Mouse (Mus musculus) forebrain, embryonic 10.5 days (tissue): ENCODE data around the gene Chd9. TPM values are rescaled to one million over a fixed set of nuclear protein-coding genes. Genes with fewer than 3 reads are reported as not detected.

Source experiments
- DNase-seq: peaks from one replicate; pipeline ENCODE4 v3.0.0-alpha.2; 2017; ENCODE audit warnings: low spot score; ENCODE audit errors: extremely low spot score
- H3K27ac ChIP-seq: fragments of 300-500 bp; sonication (generic); 2 replicates; pipeline ENCODE4 v1.5.1; 2016; ENCODE audit warnings: mild to moderate bottlenecking
- H3K27me3 ChIP-seq: fragments of 300-500 bp; sonication (generic); 2 replicates; pipeline ENCODE4 v1.6.1; 2016; ENCODE audit warnings: mild to moderate bottlenecking; ENCODE audit not compliant: poor library complexity, severe bottlenecking
- H3K36me3 ChIP-seq: fragments of 300-500 bp; sonication (generic); replicated peaks from 2 replicates; pipeline ENCODE4 v1.6.1; 2016; ENCODE audit warnings: mild to moderate bottlenecking, moderate library complexity
- H3K4me1 ChIP-seq: fragments of 300-500 bp; sonication (generic); 2 replicates; pipeline ENCODE4 v1.6.1; 2016
- H3K4me3 ChIP-seq: fragments of 300-500 bp; sonication (generic); 2 replicates; pipeline ENCODE4 v1.5.1; 2016; ENCODE audit warnings: mild to moderate bottlenecking, moderate library complexity
- H3K9me3 ChIP-seq: fragments of 300-500 bp; sonication (generic); 2 replicates; pipeline ENCODE4 v1.6.1; 2016; ENCODE audit warnings: mild to moderate bottlenecking, moderate library complexity
- WGBS: fragments of 180-500 bp; shearing (Covaris S2); methylation state at CpG from one replicate; pipeline ENCODE4 v1.1.7; 2016; 5-methylcytosine and 5-hydroxymethylcytosine counted together
- polyA plus RNA-seq: library from polyadenylated mRNA; unstranded; fragments of >200 nt; fragmentation: Nextera tagmentation; extraction: Ambion mirVana; gene quantifications from 2 replicates; pipeline ENCODE4 v1.2.1, GENCODE M21; 2016

The Chd9 gene
- polyA plus RNA-seq, 1 experiment from 2014 or later: 33.4 TPM

DNA sequence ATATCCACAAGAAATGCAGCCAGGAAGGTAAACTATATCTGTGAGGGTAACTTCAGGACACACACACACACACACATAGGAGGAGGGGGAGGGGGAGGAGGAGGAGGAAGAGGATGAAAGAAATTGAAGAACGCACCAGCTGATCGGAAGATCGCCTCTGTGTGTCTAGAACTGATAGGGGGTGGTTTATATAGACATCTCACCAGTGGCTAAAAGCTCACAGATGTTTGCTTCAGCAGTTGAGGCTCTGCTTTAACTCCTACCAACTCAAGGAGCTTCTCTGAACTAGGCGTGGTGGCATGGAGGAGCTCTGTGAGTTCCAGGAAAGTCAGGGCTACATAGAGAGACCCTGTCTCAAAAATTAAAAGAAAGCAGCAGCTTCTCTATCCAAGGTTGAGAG is 115.6 kb downstream of the Chd9 start:
- no peaks in the 10 kb centered on the region for H3K36me3 ChIP-seq
- DNase-seq: no peak
- H3K27ac ChIP-seq: no peak overlapping the region
- no peaks in the 10 kb centered on the region for H3K9me3 ChIP-seq
- no peak overlapping the region for H3K4me3 ChIP-seq
- 88% methylated on average over 4 of the region's 4 CpGs for WGBS
- H3K27me3 ChIP-seq: no peaks in the 10 kb centered on the region
- H3K4me1 ChIP-seq: no peaks in the 10 kb centered on the region

DNA sequence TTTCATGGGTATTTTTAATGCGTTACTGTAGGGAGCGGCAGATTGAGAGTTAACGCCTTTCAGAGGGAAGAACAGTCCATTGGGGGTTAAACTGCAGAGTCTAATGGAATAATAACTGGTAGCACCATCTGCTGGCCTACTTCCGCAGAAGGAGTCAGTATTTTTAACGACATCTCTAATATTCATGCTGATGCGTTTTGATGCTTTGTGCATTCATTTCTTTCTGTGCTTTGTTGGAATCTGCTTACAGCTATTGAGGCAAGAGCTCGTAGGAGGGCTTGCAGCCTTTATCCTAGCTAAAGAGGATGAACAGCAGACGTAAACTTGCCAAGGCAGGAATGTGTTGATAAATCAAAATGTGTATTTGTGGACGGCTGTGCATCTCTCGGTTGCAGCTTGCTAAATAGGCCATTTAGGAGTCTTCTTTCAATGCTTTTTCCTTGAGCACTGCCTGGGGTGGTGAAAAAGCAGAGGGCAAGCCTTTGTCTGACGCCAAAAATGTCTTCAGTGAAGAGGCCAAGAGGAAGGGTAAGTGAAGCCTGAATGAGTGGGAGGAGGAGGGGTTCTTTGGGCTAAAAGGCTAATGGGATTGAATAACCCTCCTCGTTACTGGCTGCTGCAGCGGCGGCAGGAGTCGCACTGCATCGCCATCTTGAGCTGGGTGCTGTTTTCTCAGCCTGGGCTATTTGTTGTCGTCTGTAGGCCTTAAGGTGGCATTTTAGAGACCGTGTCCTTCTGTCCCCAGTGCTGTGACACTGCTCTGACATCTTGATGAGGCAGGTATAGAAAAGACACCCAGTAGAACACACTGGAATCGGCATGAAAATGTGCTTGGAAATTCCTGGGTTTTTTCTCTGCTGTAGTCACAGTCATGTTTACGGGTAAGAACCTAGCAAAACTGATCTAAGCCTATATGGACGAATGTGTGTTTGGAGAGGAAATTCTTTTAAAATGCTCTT is 126.9 kb downstream of the Chd9 start:
- Histone ChIP-seq H3K36me3 (peaks cover 14% of the 10 kb centered on the region), H3K4me1 (peaks cover 53% of the 10 kb centered on the region), H3K27ac (peak overlapping the region; percentile 96), H3K27me3 (no peaks in the 10 kb centered on the region), H3K4me3 (peak overlapping the region; percentile 59), H3K9me3 (no peaks in the 10 kb centered on the region)
- 3% methylated on average over 21 of the region's 21 CpGs for WGBS
- peak; percentile 84 for DNase-seq

DNA sequence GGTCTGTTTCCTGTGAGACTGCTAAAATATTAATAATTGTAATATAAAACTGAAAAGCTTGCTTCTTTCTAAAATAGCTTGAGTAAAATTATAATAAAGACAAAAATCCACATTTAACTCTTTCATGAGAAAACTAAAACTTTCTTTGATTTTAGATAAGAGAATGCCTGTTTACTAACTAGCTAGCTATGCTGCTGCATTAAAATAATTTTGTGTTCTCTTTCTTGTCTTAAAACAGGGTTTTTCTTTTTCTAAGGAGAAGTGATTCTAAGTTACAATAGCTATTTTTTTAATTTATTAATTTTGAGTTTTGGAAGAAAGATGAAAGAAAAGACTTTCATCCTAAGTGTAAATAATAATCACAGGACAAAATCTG is 127.6 kb downstream of the Chd9 start:
- Histone ChIP-seq H3K27ac (peak overlapping the region; percentile 96), H3K9me3 (no peaks in the 10 kb centered on the region), H3K4me1 (peaks cover 59% of the 10 kb centered on the region), H3K27me3 (no peaks in the 10 kb centered on the region), H3K36me3 (peaks cover 14% of the 10 kb centered on the region), H3K4me3 (peak overlapping the region; percentile 59)
- DNase-seq: no peak

DNA sequence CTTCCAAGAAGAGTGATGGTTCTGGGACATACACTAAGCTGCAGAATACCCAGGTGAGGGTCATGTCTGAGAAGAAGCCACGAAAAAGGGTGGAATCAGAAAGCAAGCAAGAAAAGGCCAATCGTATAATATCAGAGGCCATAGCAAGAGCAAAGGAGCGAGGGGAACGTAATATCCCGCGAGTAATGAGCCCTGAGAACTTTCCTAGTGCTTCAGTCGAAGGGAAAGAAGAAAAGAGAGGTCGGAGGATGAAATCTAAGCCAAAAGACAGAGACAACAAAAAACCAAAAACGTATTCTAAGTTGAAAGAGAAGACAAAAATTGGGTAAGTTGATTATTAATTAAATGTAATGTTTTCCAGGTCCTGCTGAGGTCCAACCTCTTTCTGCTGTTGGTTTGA is 128.2 kb downstream of the Chd9 start:
- DNase-seq: no peak
- Histone ChIP-seq H3K9me3 (no peaks in the 10 kb centered on the region), H3K4me3 (peak overlapping the region; percentile 59), H3K36me3 (peaks cover 14% of the 10 kb centered on the region), H3K27me3 (no peaks in the 10 kb centered on the region), H3K27ac (peak overlapping the region; percentile 96), H3K4me1 (peaks cover 59% of the 10 kb centered on the region)
- 73% methylated on average over 9 of the region's 9 CpGs for WGBS

DNA sequence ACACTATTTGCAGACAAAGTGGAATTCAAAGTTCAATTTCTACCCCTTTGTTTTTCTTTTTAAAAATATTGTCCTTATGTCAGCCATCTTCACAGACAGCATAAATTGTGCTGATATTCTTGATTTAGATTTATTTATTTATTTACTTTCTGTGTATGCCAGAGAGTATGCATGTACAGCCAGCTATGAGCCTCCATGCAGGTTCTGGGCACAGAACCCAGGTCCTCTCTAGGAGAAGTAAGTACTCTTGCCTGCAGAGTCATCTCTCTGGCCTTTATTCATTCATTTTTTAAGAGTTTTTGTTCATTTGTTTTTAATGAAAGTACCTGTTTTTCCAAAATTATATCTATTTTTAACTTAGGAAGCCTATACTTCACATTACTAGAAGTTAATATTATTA is 129.6 kb downstream of the Chd9 start:
- no peak for DNase-seq
- Histone ChIP-seq H3K9me3 (no peaks in the 10 kb centered on the region), H3K27ac (0 out of 2 replicates have a peak overlapping the region, but pooled peaks have one; percentile 35), H3K27me3 (no peaks in the 10 kb centered on the region), H3K4me3 (peak overlapping the region; percentile 59), H3K36me3 (peaks cover 14% of the 10 kb centered on the region), H3K4me1 (peaks cover 59% of the 10 kb centered on the region)

DNA sequence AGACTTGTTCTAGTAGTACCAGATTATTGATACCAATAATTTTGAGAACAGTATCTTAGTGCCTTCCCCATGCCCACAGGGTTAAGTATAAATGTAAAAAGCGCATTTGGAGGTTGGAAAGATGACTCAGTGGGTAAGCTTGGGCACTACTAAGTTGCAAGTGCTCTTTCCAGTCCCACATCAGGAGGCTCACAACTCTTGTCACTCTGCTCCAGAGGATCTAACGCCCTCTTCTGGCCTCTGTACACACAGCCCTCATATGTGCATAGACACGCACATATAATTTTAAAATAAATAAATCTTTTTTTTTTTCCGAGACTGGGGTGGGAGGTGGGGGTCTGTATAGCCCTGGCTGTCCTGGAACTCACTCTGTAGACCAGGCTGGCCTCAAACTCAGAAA is 131.6 kb downstream of the Chd9 start:
- Histone ChIP-seq H3K27me3 (no peaks in the 10 kb centered on the region), H3K36me3 (peaks cover 20% of the 10 kb centered on the region), H3K4me1 (peaks cover 47% of the 10 kb centered on the region), H3K27ac (no peak overlapping the region), H3K9me3 (no peaks in the 10 kb centered on the region), H3K4me3 (no peak overlapping the region)
- no peak for DNase-seq
- WGBS: 93% methylated on average over 4 of the region's 4 CpGs

DNA sequence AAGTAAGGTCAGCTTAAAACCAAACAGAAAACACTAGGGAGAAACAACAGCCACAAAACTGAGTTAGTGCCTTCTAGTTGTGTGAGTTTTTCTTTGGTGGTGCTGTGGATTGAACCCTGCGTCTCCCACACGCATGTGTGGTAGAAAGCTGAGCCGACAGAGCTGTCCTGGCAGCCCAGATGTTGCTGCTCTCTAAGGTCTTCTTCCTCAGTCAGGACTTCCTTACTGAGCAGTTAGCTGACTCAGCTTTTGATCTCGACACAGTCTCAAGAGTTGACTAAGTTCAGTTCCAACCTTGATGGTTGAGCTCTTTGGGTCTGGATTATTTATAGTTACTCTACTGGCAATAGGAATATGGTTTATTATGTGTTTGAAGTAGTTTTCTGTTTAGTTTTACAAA is 133.5 kb downstream of the Chd9 start:
- peaks cover 22% of the 10 kb centered on the region for H3K36me3 ChIP-seq
- WGBS: 82% methylated on average over 4 of the region's 4 CpGs
- H3K27me3 ChIP-seq: no peaks in the 10 kb centered on the region
- H3K4me1 ChIP-seq: peaks cover 35% of the 10 kb centered on the region
- no peak overlapping the region for H3K27ac ChIP-seq
- no peak for DNase-seq
- H3K9me3 ChIP-seq: no peaks in the 10 kb centered on the region
- no peak overlapping the region for H3K4me3 ChIP-seq

DNA sequence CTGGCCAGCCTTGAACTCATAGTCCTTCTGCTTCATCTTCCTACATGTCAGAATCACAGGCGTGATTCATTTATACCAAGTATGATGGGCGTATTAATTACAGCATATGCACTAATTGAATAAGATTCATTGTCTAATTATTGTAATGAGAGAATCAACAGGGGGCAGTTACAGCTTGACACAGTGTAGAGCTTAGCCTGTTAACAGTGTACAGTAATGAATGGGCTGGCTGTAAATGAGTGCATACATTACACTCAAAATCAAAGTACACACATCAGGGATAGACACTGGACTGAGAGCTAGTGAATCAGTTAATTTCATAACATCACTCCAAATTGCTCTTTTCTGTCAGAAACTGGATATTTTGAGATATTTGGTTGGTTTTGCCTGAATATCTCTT is 135.9 kb downstream of the Chd9 start:
- no peak for DNase-seq
- Histone ChIP-seq H3K36me3 (peaks cover 29% of the 10 kb centered on the region), H3K27me3 (no peaks in the 10 kb centered on the region), H3K4me1 (peaks cover 10% of the 10 kb centered on the region), H3K27ac (no peak overlapping the region), H3K9me3 (no peaks in the 10 kb centered on the region), H3K4me3 (no peak overlapping the region)
- WGBS: 94% methylated on average over 2 of the region's 2 CpGs

DNA sequence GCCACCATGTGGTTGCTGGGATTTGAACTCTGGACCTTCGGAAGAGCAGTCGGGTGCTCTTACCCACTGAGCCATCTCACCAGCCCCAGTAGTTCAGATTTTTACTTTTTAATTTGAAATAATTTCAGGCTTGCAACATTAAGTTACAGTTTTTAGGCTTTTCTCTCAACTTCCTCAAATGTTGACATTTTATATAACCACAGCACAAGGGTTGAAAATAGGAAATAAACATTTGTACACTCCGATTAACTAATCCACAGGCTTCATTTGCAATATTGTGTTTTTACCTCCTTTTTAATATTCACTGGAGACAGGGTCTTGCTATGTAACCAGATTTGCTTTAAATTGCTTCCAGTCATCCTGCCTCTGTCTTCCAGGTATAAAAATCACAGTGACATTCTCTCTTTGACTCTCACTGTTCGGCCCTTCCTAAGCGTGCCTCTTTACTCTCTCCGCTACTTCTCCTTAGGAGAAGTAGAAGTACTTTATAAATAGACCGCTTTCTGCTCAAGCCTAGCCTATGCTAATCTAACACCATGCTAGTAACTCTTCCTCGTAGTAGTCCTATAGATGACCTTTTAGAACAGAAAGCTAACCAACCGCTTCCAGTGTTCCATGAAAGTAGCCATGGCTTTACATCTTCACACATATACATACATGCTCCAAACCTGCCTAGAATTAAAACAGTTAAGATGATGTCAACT is 137.5 kb downstream of the Chd9 start:
- peaks cover 23% of the 10 kb centered on the region for H3K36me3 ChIP-seq
- WGBS: 96% methylated on average over 9 of the region's 9 CpGs
- no peaks in the 10 kb centered on the region for H3K9me3 ChIP-seq
- no peak overlapping the region for H3K27ac ChIP-seq
- peaks cover 1% of the 10 kb centered on the region; the same call in 1 of the 2 replicates for H3K4me1 ChIP-seq
- H3K4me3 ChIP-seq: no peak overlapping the region
- no peak for DNase-seq
- no peaks in the 10 kb centered on the region for H3K27me3 ChIP-seq

DNA sequence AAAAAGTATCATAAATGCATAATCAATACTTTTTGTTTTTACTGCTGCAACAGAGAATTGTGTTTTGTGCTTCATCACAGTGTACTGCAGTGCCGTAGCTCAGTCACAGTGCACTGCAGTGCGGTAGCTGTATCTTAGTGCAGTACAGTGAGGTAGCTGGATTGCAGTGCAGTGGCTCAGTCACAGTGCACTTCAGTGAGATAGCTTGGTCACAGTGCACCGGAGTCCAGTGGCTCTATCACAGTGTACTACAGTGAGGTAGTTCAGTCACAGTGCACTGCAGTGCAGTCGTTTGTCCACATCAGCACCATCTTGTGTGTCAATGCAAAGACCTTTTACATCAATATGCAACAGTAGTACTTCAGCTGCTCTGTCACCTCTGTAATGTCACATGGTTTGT is 140.2 kb downstream of the Chd9 start:
- Histone ChIP-seq H3K9me3 (no peaks in the 10 kb centered on the region), H3K27me3 (no peaks in the 10 kb centered on the region), H3K4me1 (no peaks in the 10 kb centered on the region), H3K27ac (no peak overlapping the region), H3K36me3 (peaks cover 27% of the 10 kb centered on the region), H3K4me3 (no peak overlapping the region)
- no peak for DNase-seq
- 96% methylated on average over 4 of the region's 4 CpGs for WGBS

DNA sequence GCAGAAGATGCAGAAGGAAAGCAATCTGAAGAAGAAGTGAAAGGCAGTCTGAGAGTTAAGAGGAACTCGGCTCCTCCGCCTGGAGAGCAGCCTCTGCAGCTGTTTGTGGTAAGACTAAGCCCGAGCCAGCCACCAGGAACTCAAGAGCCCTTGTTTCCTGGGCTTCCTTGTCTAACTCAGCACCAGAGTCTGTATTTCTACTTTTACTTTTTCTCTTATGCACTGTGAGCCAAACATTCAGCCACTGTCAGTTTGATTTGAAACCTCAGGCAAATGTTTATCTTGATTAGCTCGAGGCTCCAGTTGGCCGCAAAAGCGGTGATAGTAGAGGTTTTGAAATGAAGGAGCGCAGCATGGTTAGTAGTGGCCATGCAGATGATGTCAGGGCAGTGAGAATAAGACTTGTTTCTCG is 148.8 kb downstream of the Chd9 start:
- Histone ChIP-seq H3K4me1 (no peaks in the 10 kb centered on the region), H3K36me3 (peaks cover 82% of the 10 kb centered on the region), H3K9me3 (no peaks in the 10 kb centered on the region), H3K27ac (no peak overlapping the region), H3K4me3 (no peak overlapping the region), H3K27me3 (no peaks in the 10 kb centered on the region)
- WGBS: 90% methylated on average over 8 of the region's 8 CpGs
- no peak for DNase-seq

DNA sequence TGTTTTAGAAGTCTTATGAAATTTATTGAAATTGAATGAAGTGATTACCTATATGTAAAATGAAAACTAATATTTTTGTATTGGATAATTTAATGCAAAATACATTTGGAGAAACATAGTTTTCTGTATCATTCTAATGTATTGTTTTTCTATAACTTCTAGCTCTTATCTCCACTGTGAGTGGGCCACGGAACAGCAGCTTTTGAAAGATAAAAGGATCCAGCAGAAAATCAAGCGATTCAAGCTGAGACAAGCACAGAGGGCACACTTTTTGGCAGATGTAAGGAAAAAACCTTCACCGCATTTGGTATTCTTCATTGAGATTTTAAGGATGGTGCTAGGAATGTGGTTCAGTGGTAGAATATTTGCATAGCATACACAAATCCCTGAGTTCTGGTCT is 150.6 kb downstream of the Chd9 start:
- no peak overlapping the region for H3K4me3 ChIP-seq
- peaks cover 92% of the 10 kb centered on the region for H3K36me3 ChIP-seq
- no peaks in the 10 kb centered on the region for H3K9me3 ChIP-seq
- H3K4me1 ChIP-seq: no peaks in the 10 kb centered on the region
- no peak overlapping the region for H3K27ac ChIP-seq
- no peaks in the 10 kb centered on the region for H3K27me3 ChIP-seq
- DNase-seq: no peak
- 91% methylated on average over 3 of the region's 3 CpGs for WGBS

DNA sequence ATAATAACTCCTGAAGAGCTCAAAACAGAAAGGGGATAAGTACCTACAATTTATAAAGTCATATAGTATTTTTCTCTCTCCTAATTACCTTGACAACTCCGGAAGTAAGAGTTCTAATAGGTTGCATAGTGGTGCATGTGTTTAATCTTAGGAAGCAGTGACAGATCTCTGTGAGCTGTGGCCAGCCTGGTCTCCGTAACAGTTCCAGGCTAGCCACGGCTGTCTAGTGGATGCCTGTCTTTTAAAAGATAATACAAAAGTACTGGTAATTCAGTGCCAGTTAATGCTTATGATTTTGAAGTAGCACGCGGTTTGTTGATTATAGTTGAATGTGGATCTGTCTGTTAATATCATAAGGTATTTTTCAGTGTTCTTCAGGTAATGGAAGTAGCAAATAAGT is 151.1 kb downstream of the Chd9 start:
- peaks cover 92% of the 10 kb centered on the region for H3K36me3 ChIP-seq
- DNase-seq: no peak
- no peak overlapping the region for H3K4me3 ChIP-seq
- no peak overlapping the region for H3K27ac ChIP-seq
- H3K27me3 ChIP-seq: no peaks in the 10 kb centered on the region
- no peaks in the 10 kb centered on the region for H3K9me3 ChIP-seq
- H3K4me1 ChIP-seq: no peaks in the 10 kb centered on the region
- 91% methylated on average over 5 of the region's 5 CpGs for WGBS
